Mouse (Mus musculus): ENCODE results near the gene Slc38a1.
"Not testable (repeated sequence)": the region's sequence is repeated elsewhere in the genome, so short reads cannot be mapped to it uniquely, and the experiment has no call there.

Slc38a1 gene

GRCm38 (mm10) chr15:96658275-96658602 lies 15.5 kb upstream of the Slc38a1 start:
- DNase-seq (ENCODE audit: low read depth, low spot score), result no peak

DNA sequence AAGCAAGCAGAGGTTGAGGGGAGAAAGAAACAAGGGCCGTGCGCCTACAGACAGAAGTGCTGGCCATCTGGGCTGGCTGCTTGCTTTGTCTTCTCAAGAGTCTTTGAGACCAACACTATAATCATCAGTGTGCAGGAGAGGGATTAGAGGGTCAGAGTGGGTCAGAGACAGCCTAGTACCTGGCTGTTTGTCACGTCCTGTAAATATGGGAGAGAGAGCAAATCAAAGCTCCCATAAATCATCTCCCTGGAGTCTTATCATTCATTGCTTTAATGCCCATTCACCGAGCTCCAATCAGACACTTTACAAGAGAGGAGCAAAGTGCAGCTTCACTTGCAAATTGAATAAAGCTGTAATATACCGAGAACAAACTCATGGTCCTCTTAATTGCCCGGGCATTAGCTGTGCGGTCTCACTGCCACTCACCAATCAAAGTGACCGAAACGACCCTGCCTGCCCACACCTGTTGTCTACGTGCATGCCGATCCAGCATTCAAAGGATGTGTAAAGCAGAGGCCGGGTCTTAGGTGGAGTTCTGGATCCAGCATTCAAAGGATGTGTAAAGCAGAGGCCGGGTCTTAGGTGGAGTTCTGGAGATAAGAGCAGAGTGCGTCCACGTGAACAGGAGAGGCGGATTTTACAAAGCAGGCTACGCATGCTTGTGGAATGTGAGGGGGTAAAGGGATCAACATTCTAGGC lies 15.0 kb upstream of the Slc38a1 start:
- no peak for DNase-seq (ENCODE audit: low read depth, low spot score)

DNA sequence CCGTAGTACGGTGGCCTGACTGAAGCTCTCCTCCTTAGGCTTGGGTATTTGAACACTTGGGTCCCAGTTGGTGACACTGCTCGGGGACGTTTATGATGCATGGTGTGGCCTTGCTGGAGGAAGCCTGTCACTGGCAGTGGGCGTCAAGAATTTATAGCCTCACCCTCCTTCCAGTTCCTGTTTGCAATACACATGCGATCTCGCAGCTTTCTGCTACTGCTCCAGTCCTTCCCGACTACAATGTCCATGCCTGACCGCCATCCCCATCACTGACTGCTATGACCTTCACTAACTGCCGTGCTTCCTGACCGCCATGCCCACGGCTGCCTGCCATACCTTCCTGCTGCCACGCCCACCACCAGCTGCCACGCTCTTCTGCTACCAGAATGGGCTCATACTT lies 12.8 kb upstream of the Slc38a1 start:
- no peak for DNase-seq (ENCODE audit: low read depth, low spot score)

DNA sequence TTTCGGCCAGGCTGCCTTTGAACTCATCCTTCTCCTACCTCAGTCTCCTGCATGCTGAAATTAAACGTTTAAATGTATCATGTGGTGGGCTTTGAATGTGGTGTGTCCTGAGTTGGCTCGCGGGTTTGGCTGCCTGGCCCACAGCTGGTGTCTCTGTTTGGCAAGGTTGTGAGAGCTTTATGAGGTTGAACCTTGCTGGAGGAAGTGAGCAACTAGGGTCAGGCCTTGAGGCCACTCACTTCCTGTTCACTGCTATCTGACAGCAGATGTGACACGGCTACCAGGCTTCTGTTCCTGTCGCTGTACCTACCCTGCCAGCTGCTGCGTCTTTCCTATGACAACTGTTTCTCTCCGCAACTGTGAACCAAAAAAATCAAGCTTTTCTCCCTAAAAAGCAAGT lies 12.0 kb upstream of the Slc38a1 start:
- no peak for DNase-seq (ENCODE audit: low read depth, low spot score)

DNA sequence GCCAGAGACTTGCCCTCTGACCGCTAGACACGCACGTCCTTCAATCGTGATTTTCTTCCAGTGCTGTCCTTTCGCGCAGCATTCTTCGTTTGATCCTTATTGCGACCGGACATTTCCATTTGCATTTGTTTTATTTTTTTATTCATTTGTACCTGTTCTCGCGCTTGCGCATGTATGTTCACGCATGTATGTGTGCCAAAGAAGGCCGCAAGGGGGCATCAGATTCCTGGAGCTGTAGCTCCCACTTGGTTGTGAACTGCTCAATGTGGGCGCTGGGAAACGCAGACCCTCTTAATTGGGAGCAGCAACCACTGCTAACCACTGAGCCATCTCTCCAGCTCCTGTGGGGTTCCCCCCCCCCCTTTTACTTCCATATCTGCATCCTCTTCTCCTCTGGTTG lies 10.3 kb upstream of the Slc38a1 start:
- DNase-seq (ENCODE audit: low read depth, low spot score), result no peak

DNA sequence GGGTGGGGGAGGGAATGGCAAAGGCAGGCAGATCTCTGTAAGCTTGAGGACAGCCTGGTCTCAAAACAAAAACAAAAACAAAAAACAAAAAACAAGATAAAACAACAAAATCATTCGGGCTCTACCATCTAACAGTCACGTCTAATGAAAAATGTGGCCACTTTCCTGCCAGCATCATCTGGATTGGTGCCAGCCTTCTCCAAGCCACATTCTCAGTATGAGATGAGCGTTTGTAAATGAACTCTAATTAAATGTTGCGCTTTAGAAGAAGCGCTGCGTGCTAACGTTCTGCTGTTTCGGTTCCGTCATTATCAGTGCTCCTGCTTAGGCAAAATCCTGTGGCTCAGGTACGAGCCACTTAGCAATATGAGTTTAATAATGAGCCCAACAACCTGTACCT lies 9.8 kb upstream of the Slc38a1 start:
- peak; percentile 38 for DNase-seq (ENCODE audit: low read depth, low spot score)

DNA sequence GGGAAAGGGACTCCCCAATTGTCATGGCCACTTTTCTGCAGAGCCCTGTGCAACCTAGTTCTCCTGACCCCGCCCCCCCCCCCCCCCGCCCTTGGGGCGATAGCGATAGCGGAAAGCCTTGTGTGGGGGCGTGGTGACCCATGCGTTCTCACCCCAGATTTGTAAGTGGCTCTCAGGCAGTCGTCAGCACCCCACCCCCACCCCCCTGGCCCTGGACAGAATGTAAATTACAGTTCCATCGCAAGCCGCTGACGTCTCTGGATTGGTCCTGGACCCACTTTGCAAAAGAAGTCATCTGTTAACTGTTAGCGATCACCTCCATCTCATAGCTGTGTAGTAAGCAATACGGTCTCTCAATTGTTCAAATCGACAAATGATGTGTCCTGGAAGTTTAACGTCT lies 4.7 kb upstream of the Slc38a1 start:
- DNase-seq (ENCODE audit: low read depth, low spot score), result no peak

GRCm38 (mm10) chr15:96641821-96642435 lies 785 bp downstream of the Slc38a1 start:
- DNase-seq (ENCODE audit: low read depth, low spot score), result peak; percentile 55

DNA sequence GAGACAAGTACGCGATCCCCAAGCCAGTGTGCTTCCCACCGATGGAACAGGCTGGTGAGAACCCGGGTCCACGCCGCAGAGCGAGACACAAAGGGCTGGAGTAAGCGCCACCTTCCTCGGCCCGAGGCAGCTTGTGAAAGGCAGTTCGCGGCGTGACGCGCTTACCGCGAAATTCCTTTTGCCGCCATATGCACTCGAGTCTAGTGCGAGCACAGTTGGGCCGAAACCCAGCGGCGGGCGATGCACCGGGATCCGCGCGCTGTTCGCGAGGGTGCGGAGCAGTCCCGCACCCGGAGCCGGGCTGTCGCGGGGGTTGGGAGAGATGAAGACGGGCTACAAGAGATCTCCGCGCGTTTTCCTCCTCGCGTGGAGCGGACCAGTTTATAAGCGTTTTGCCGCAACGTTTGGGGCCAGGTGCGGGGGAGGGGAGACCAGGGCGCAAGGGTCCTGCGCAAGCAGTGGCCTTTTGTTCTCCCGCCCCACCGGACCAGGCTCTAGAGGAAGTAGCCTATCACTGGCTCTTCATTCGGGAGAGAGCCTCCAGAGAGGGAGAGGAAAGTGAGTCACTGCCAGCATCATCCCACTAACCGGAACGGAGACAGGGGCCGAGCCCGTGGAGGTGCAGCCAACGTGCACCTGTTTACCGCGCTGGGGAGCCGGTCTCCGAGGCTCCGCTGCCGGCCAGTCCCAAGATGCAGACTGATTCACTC lies 1.4 kb downstream of the Slc38a1 start:
- peak; percentile 92 for DNase-seq (ENCODE audit: low read depth, low spot score)

DNA sequence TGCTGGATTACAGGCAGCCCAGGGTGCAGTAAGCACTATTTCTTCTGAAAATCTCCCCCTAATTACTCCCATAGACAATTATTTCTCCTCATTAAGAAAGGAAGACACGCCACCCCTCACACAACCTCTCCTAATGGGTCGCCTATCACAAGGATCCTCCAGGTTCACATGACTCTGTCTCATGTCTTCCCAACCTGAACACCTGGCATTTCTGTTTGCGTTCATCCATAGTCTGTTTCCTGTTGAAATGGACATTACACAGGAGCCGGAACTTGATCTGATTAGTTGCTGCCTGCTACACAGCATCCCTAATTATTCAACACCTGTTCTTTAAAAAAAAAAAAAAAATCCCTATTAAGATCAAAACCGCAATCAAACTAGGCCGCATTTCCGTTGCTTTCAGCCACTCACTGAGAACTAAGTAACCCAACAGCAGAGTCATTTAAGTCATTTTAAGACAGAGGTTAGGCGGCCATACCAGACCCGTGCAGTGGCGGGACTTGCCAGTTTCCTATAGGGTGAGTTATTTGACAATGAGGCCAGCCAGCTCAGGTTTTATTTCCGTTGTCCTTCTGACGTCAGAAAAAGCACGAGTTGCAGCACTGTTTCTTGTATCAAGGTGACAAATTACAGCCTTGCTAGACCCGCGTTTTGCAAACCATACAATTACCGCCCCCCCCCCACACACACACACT lies 2.3 kb downstream of the Slc38a1 start:
- DNase-seq (ENCODE audit: low read depth, low spot score), result peak; percentile 86

DNA sequence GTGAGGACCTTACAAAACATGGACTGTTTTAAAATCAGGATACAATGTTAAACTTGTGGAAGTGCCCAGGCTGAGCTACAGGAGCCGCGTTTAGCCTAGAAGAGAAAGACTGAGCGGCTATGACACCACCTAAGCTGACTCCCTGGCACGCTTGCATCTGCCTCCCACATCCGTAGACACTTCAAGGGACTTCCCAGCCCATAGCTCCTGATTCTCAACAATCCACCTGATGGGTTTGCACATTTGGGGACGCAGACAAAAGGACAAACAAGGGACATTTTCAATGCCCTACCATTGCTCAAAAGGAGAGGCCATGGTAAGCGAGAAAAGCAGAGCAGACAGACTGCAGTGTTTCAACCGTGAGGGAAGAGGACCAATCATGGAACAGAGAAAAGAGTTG lies 3.1 kb downstream of the Slc38a1 start:
- DNase-seq (ENCODE audit: low read depth, low spot score), result peak; percentile 51

DNA sequence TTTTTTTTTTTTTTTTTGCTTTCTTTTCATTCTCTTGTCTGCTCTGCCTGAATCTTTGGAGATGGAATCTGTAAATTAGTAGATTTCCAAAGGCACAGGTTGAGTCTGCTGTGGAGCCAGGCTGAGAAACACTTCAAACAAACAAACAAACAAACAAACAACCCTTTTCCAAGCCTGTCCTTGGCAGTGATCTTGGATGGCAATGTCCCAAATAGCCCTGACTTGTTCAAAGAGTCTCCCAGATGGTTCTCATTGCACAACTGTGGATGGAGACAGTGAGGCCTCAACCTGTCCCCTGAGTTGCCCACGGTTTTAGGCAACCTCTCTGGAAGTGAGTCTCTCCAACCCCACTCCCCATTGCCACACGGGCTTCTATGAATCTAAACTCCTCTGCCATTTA lies 4.1 kb downstream of the Slc38a1 start:
- DNase-seq (ENCODE audit: low read depth, low spot score), result no peak

- DNase-seq (ENCODE audit: low read depth, low spot score), result peak; percentile 47
Measured at GRCm38 (mm10) chr15:96638173-96638572, 4.5 kb downstream of the Slc38a1 start.

DNA sequence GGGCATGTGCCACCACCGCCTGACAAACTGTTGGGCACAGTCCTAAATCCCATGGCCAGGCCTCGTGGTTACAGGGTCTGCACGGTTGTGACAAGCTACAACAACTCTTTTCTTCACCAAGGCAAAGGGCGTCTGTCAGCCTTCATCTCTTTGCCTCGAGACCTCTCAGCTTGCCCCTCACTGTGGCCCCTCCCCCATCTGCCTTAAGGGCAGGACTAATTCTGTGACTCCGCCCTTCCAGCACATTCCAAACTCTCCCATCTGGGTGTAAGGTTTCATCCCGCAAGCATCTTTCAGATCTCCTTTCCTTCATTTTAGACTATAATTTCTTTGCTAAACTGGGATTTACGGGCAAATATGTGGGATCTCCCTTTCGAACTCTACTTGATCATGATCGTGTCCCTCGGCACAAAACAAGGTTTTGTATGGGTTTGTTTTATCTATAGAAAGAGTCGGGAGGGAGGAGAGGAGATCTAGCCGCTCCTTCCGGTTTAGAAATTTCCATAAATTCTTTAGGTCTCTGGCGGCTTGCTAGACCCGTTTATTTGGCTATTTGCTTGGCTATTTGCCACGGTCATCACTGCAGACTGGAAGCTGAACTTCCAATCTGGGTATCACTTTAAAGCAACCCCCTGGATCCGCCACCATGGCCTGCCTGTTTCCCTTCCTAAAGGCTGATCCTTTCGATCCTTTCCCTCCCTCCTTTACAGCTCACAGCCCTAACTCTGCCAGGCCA lies 7.9 kb downstream of the Slc38a1 start:
- DNase-seq (ENCODE audit: low read depth, low spot score), result no peak

DNA sequence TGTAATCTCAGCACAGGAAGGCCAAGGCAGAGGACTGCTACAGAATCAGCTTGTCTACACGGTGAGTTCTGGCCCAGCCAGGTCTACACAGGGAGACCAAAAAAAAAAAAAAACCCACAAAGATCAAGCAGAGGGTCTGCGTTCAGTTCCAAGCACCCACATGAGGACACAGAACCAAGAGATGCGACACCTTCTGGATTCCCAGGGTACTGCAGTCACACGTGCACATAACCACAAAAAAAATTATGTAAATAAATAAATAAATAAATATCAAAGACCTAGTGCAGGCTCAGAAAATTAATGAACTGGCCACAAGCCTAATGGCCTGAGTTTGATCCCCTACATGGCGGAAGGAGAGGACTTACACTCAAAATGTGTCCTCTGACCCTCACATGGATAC lies 10.5 kb downstream of the Slc38a1 start:
- no peak for DNase-seq (ENCODE audit: low read depth, low spot score)

GRCm38 (mm10) chr15:96631107-96631718 lies 11.5 kb downstream of the Slc38a1 start:
- DNase-seq (ENCODE audit: low read depth, low spot score), result peak; percentile 65

DNA sequence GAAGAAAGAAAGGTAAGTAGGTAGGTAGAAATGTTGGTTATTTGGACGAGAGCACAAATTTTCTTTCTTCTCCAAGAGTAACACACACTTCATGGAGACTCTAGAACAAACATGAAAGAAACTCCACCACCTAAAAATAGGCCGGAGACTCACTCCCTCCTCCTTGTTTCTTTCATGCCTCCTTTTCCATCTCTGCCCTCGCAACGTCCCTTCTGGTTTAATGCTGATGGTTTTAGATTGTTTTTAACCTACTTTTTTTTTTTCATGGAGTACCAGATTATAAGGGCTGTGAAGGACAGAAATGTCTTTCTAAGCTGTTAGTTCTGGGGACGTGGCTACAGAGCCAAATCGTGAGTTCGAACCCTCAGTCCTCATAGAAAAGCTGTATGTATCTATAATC lies 14.5 kb downstream of the Slc38a1 start:
- peak; percentile 43 for DNase-seq (ENCODE audit: low read depth, low spot score)

DNA sequence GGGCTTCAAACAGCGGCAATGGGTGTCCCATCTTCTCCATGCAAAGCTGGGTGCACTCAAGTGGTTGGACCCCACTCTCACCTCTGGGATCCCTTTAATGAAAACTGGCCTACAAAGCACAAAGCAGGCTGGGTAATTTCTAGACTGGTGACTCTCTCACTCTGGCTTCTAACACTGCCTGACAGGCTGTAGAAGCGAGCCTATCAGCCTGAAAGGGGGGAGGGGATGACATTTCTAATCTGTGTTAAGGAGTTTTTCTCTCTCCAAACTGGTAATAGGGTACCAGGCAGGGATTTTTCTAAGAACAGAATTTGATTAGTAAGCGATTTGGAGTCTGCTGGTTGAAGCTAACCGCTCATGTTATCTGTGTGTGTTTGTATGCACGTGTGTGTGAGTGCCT lies 15.8 kb downstream of the Slc38a1 start:
- DNase-seq (ENCODE audit: low read depth, low spot score), result no peak

GRCm38 (mm10) chr15:96625012-96625411 lies 17.7 kb downstream of the Slc38a1 start:
- not testable (repeated sequence) for DNase-seq (ENCODE audit: low read depth, low spot score)

GRCm38 (mm10) chr15:96622376-96622775 lies 20.3 kb downstream of the Slc38a1 start:
- DNase-seq (ENCODE audit: low read depth, low spot score), result no peak

DNA sequence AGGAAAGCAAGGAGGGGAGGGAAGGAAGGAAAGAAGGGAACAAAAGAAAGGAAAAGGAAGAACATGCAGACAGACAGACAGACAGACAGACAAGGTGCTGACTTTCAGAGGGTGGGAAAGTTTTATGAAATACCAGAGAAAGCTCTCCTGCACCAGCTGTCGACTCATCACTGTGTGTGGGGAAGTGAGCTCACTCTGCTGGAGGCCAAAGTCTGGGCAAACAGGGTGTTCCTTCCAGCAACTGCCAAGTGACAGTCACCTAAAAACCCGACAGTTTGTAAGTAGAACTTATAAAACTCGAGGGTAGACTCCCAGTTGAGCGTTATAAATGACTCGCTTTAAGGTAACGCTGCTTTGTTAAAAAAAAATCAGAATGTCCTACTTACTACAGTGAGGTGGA lies 21.0 kb downstream of the Slc38a1 start:
- DNase-seq (ENCODE audit: low read depth, low spot score), result peak; percentile 47
